Mouse (Mus musculus) liver, embryonic 15.5 days (tissue): ENCODE results near the gene Pde6h. TPM values are rescaled to one million over a fixed set of nuclear protein-coding genes. Genes with fewer than 3 reads are reported as not detected.

ENCODE experiments used
- ATAC-seq: fragments of 200-750 bp; cut with Nextera tagmentation; 2 replicates; pipeline ENCODE4 v1.8.0; 2017; ENCODE audit warnings: moderate number of reproducible peaks, mild to moderate bottlenecking, moderate library complexity; ENCODE audit not compliant: insufficient read depth
- H3K27ac ChIP-seq: fragments of 300-500 bp; sonication (generic); replicated peaks from 2 replicates; pipeline ENCODE4 v1.5.1; 2015; ENCODE audit warnings: mild to moderate bottlenecking, inconsistent platforms
- H3K27me3 ChIP-seq: fragments of 300-500 bp; sonication (generic); 2 replicates; pipeline ENCODE4 v1.6.1; 2015; ENCODE audit warnings: mild to moderate bottlenecking, inconsistent platforms
- H3K36me3 ChIP-seq: fragments of 300-500 bp; sonication (generic); replicated peaks from 2 replicates; pipeline ENCODE4 v1.6.1; 2015; ENCODE audit warnings: moderate library complexity, mild to moderate bottlenecking, inconsistent platforms
- H3K4me1 ChIP-seq: fragments of 300-500 bp; sonication (generic); replicated peaks from 2 replicates; pipeline ENCODE4 v1.6.1; 2015; ENCODE audit warnings: inconsistent platforms
- H3K4me2 ChIP-seq: fragments of 300-500 bp; sonication (generic); 2 replicates; pipeline ENCODE4 v1.6.1; 2015; ENCODE audit warnings: moderate library complexity, mild to moderate bottlenecking, inconsistent platforms
- H3K4me3 ChIP-seq: fragments of 300-500 bp; sonication (generic); replicated peaks from 2 replicates; pipeline ENCODE4 v1.5.1; 2015; ENCODE audit warnings: mild to moderate bottlenecking, inconsistent platforms
- H3K9ac ChIP-seq: fragments of 300-500 bp; sonication (generic); 2 replicates; pipeline ENCODE4 v1.6.1; 2015; ENCODE audit warnings: moderate library complexity, mild to moderate bottlenecking, inconsistent platforms
- H3K9me3 ChIP-seq: fragments of 300-500 bp; sonication (generic); replicated peaks from 2 replicates; pipeline ENCODE4 v1.6.1; 2016; ENCODE audit warnings: inconsistent platforms
- WGBS: fragments of 180-500 bp; shearing (Covaris S2); methylation state at CpG from one replicate; pipeline ENCODE4 v1.1.7; 2015; ENCODE audit warnings: mixed read lengths; ENCODE audit not compliant: insufficient replicate concordance; 5-methylcytosine and 5-hydroxymethylcytosine counted together
- polyA plus RNA-seq: library from polyadenylated mRNA; unstranded; fragments of >200 nt; fragmentation: Nextera tagmentation; extraction: Ambion mirVana; gene quantifications from 2 replicates; pipeline ENCODE4 v1.2.1, GENCODE M21; 2015

Pde6h gene
- polyA plus RNA-seq, 1 experiment from 2014 or later, result not detected

GRCm38 (mm10) chr6:136940188-136940960 is 16.7 kb downstream of the Pde6h start:
- Histone ChIP-seq H3K4me1 (peaks cover 38% of the 10 kb centered on the region), H3K27ac (peak overlapping the region; percentile 80), H3K4me2 (peak overlapping the region; percentile 33), H3K27me3 (no peaks in the 10 kb centered on the region), H3K36me3 (no peaks in the 10 kb centered on the region), H3K4me3 (peak overlapping the region; percentile 43), H3K9ac (peak overlapping the region; percentile 15; the same call in 1 of the 2 replicates), H3K9me3 (no peaks in the 10 kb centered on the region)
- ATAC-seq, result no peak
- 23% methylated on average over 11 of the region's 11 CpGs for WGBS

GRCm38 (mm10) chr6:136941051-136942021 is 17.7 kb downstream of the Pde6h start, which contains the start of gene Arhgdib:
Gene Arhgdib (minus strand): TSS chr6:136941899.
- Histone ChIP-seq H3K9ac (peak within 1 kb of the TSS; percentile 18), H3K4me2 (peak within 1 kb of the TSS; percentile 37), H3K36me3 (no peaks in the 10 kb centered on the region), H3K27me3 (no peaks in the 10 kb centered on the region), H3K27ac (peak within 1 kb of the TSS; percentile 80), H3K4me1 (peaks cover 38% of the 10 kb centered on the region), H3K4me3 (peak within 1 kb of the TSS; percentile 43), H3K9me3 (no peaks in the 10 kb centered on the region)
- ATAC-seq, result peak; percentile 19; the same call in 1 of the 2 replicates
- WGBS, result 7% methylated on average over 12 of the region's 12 CpGs

DNA sequence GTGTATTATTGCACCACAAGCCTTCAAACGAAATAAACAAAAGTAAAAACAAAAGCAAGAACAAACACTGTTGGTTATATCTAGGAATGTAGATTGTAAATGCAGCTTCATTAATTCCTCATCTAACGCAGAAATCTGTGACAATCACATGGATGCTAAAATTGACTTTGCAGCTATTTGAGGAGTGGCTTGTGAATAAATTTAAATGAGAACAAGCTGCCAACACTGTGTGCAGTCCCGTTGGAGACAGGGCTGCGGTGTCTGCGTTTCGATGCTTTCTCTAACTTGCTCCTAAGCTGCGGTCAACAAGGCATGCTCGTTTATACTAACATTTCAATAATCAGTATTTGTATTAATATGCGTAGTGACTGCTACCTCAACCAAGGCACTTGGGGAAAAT is 18.6 kb downstream of the Pde6h start:
- no peak overlapping the region for H3K4me2 ChIP-seq
- no peak overlapping the region for H3K27ac ChIP-seq
- H3K9ac ChIP-seq, result no peak overlapping the region
- H3K27me3 ChIP-seq, result no peaks in the 10 kb centered on the region
- WGBS, result 64% methylated on average over 9 of the region's 9 CpGs
- no peak for ATAC-seq
- no peak overlapping the region for H3K4me3 ChIP-seq
- peaks cover 38% of the 10 kb centered on the region for H3K4me1 ChIP-seq
- H3K9me3 ChIP-seq, result no peaks in the 10 kb centered on the region
- no peaks in the 10 kb centered on the region for H3K36me3 ChIP-seq

DNA sequence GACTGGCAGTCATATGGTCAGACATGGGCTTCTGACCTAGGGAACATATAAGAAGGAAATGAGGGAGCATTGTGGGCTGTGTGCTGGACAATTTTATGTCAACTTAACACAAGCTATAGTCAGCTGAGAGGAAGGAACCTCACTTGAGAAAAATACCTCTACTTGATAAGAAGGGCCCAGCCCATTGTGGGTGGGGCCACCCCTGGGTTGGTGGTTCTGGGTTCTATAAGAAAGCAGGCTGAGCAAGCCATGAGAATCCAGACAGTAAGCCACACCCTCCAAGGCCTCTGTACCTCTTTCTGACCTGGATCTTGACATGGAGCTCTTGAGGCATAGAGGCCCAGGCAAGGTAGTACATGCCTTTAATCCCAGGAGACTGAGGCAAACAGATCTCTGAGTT is 19.8 kb downstream of the Pde6h start:
- Histone ChIP-seq H3K4me3 (no peak overlapping the region), H3K27me3 (no peaks in the 10 kb centered on the region), H3K9me3 (no peaks in the 10 kb centered on the region), H3K4me1 (peaks cover 38% of the 10 kb centered on the region), H3K9ac (no peak overlapping the region), H3K4me2 (no peak overlapping the region), H3K36me3 (no peaks in the 10 kb centered on the region), H3K27ac (0 out of 2 replicates have a peak overlapping the region, but pooled peaks have one; percentile 6)
- peak; percentile 28; the same call in 1 of the 2 replicates for ATAC-seq

GRCm38 (mm10) chr6:136944511-136944910 is 20.9 kb downstream of the Pde6h start:
- WGBS, result 22% methylated on average over 8 of the region's 8 CpGs
- H3K9ac ChIP-seq, result no peak overlapping the region
- H3K36me3 ChIP-seq, result no peaks in the 10 kb centered on the region
- ATAC-seq, result no peak
- no peaks in the 10 kb centered on the region for H3K27me3 ChIP-seq
- H3K27ac ChIP-seq, result no peak overlapping the region
- peaks cover 35% of the 10 kb centered on the region for H3K4me1 ChIP-seq
- H3K4me2 ChIP-seq, result no peak overlapping the region
- no peak overlapping the region for H3K4me3 ChIP-seq
- no peaks in the 10 kb centered on the region for H3K9me3 ChIP-seq

- no peak for ATAC-seq
Measured at GRCm38 (mm10) chr6:136946241-136946640, 22.6 kb downstream of the Pde6h start.

DNA sequence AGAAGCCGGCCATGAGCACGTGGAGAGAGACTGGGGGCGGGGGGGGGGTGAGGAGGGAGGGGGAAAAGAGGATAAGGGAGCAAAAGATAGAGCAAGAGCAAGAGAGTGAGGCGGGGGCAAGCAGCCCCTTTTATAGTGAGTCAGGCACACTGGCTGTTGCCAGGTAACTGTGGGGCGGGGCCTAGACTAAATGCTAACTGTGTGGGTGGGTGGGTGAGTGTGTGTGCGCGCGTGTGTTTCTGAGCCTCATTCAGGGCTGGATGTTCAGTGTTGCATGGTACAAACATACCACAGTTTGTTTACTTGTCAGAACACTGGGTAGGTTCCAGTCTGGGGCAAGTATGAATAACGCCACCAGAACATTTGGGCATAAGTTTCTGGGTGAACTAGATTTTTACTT is 23.3 kb downstream of the Pde6h start:
- H3K9me3 ChIP-seq, result no peaks in the 10 kb centered on the region
- no peak overlapping the region for H3K4me3 ChIP-seq
- H3K27ac ChIP-seq, result no peak overlapping the region
- H3K4me2 ChIP-seq, result no peak overlapping the region
- no peak for ATAC-seq
- no peak overlapping the region for H3K9ac ChIP-seq
- 45% methylated on average over 9 of the region's 9 CpGs for WGBS
- no peaks in the 10 kb centered on the region for H3K27me3 ChIP-seq
- H3K36me3 ChIP-seq, result no peaks in the 10 kb centered on the region
- peaks cover 16% of the 10 kb centered on the region for H3K4me1 ChIP-seq

More at GRCm38 (mm10) chr6:136946241-136946640, 22.6 kb downstream of the Pde6h start:
- 37% methylated on average over 5 of the region's 5 CpGs for WGBS
- Histone ChIP-seq H3K9me3 (no peaks in the 10 kb centered on the region), H3K4me1 (peaks cover 18% of the 10 kb centered on the region), H3K36me3 (no peaks in the 10 kb centered on the region), H3K4me3 (no peak overlapping the region), H3K27me3 (no peaks in the 10 kb centered on the region), H3K9ac (no peak overlapping the region), H3K4me2 (no peak overlapping the region), H3K27ac (no peak overlapping the region)

- Histone ChIP-seq H3K27ac (no peak overlapping the region), H3K4me1 (peaks cover 10% of the 10 kb centered on the region), H3K4me3 (no peak overlapping the region), H3K9ac (no peak overlapping the region), H3K36me3 (no peaks in the 10 kb centered on the region), H3K27me3 (no peaks in the 10 kb centered on the region), H3K9me3 (no peaks in the 10 kb centered on the region), H3K4me2 (no peak overlapping the region)
- WGBS, result 61% methylated on average over 4 of the region's 4 CpGs
- ATAC-seq, result no peak
Measured at GRCm38 (mm10) chr6:136947716-136948115, 24.1 kb downstream of the Pde6h start.

DNA sequence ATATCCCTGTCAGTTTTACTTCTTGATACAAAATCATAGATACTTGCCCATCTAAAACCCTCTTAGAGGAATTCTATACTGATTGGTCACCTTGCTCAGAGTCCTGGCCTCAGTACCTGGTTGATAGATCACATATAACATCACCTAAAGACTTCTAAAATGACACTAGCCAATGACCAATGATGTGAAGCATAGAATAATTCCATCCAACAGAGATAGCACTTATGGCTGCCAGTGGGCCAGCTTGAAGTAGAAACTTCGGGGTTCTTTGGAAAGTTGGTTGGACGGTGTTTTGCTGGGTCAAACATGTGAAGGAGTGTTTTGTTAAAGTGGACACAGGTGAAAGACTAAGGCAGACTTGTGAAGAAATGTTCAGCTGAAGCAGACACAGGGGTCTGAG is 26.5 kb downstream of the Pde6h start:
- Histone ChIP-seq H3K27ac (no peak overlapping the region), H3K9ac (no peak overlapping the region), H3K4me3 (no peak overlapping the region), H3K36me3 (no peaks in the 10 kb centered on the region), H3K4me2 (no peak overlapping the region), H3K27me3 (no peaks in the 10 kb centered on the region), H3K9me3 (no peaks in the 10 kb centered on the region), H3K4me1 (no peaks in the 10 kb centered on the region)
- 70% methylated on average over 2 of the region's 2 CpGs for WGBS
- no peak for ATAC-seq

GRCm38 (mm10) chr6:136952930-136953329 is 29.3 kb downstream of the Pde6h start:
- no peaks in the 10 kb centered on the region for H3K36me3 ChIP-seq
- H3K4me3 ChIP-seq, result no peak overlapping the region
- no peaks in the 10 kb centered on the region for H3K9me3 ChIP-seq
- WGBS, result 67% methylated on average over 9 of the region's 9 CpGs
- H3K4me1 ChIP-seq, result no peaks in the 10 kb centered on the region
- H3K27me3 ChIP-seq, result no peaks in the 10 kb centered on the region
- ATAC-seq, result no peak
- no peak overlapping the region for H3K27ac ChIP-seq
- no peak overlapping the region for H3K4me2 ChIP-seq
- H3K9ac ChIP-seq, result no peak overlapping the region

DNA sequence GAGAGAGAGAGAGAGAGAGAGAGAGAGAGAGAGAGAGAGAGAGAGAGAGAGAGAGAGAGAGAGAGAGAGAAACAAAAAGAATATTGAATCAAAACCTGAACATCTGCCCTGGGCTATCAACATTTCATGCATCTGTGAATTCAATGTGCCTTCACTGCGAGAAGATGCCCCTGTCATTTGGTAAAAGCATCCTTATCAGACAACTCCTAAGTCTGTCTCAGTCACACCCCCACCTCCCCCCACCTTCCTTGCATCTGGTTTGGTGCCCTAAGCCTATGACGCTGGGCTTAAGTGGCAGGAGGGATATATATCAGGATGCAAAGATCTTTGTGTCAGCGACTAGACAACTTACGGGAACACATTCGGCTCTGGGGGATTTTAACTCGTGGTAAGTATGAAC is 30.6 kb downstream of the Pde6h start:
- H3K4me1 ChIP-seq, result 0 out of 2 replicates have a peak, but pooled peaks cover 2% of the 10 kb centered on the region
- ATAC-seq, result no peak
- no peaks in the 10 kb centered on the region for H3K9me3 ChIP-seq
- no peak overlapping the region for H3K4me3 ChIP-seq
- H3K4me2 ChIP-seq, result no peak overlapping the region
- H3K27me3 ChIP-seq, result no peaks in the 10 kb centered on the region
- H3K9ac ChIP-seq, result no peak overlapping the region
- no peak overlapping the region for H3K27ac ChIP-seq
- H3K36me3 ChIP-seq, result no peaks in the 10 kb centered on the region
- whole genome bisulfite sequencing, result 44% methylated on average over 6 of the region's 6 CpGs
